11 mouse cellular contexts compared by ENCODE assay signal in genomic region chr12:112794356-112794816, GRCm38 (mm10). TPM values are rescaled to one million over a fixed set of nuclear protein-coding genes. Genes with fewer than 3 reads are reported as not detected.
A peak's percentile ranks its signal among the peaks of the same experiment; 100 is the strongest.
DNase-seq lines count a peak whose midpoint lies in the region; ATAC-seq and TF ChIP-seq lines count a peak whose summit lies in the region.
"Had no signal": no experiment of that assay in that cellular context is flagged by ENCODE, and none has a peak within 500 bp of the region (broad histone marks: within the 10 kb centered on the region; RNA-seq: fewer than 3 reads in every experiment).

No protein-coding gene starts in this region.

- TF ChIP-seq CTCF in cerebellum, adult 2 months (IDR thresholded peaks at IDR 0.05; ENCODE audit: borderline replicate concordance, insufficient read depth, low read depth, low read length), result no peak

- H3K9ac ChIP-seq in heart, embryonic 14.5 days (ENCODE audit: low read length), result no peak overlapping the region; the same call in 1 of the 2 replicates
- peak overlapping the region; percentile 34; the same call in 1 of the 2 replicates for H3K9ac ChIP-seq in neural tube, embryonic 13.5 days
- H3K9ac ChIP-seq in neural tube, embryonic 15.5 days (replicated peaks), result no peak overlapping the region
- H3K9ac ChIP-seq: embryonic facial prominence, embryonic 12.5 days; liver, postnatal 0 days had no signal

- no peak for TF ChIP-seq POLR2A in cerebellum, adult 2 months (IDR thresholded peaks at IDR 0.05; ENCODE audit: borderline replicate concordance, insufficient read depth, low read length)

- peaks cover 39 to 53% of the 10 kb centered on the region in 2 experiments for H3K4me1 ChIP-seq in heart, embryonic 14.5 days (ENCODE audit: control insufficient read depth in 2 of 2, insufficient read depth in 2 of 2, low read length in 2 of 2)
- H3K4me1 ChIP-seq in neural tube, embryonic 13.5 days (replicated peaks), result peaks cover 28% of the 10 kb centered on the region
- H3K4me1 ChIP-seq in neural tube, embryonic 15.5 days, result peaks cover 22% of the 10 kb centered on the region
- peaks cover 4% of the 10 kb centered on the region for H3K4me1 ChIP-seq in cerebellum, adult 2 months (ENCODE audit: control insufficient read depth, insufficient read depth, low read length)

- no peaks in the 10 kb centered on the region for H3K9me3 ChIP-seq in heart, embryonic 14.5 days (ENCODE audit: control insufficient read depth, low read length)
- no peaks in the 10 kb centered on the region for H3K9me3 ChIP-seq in neural tube, embryonic 13.5 days
- no peaks in the 10 kb centered on the region for H3K9me3 ChIP-seq in neural tube, embryonic 15.5 days (replicated peaks)
- H3K9me3 ChIP-seq: embryonic facial prominence, embryonic 12.5 days had no signal

- no peak overlapping the region for H3K4me3 ChIP-seq in heart, embryonic 14.5 days (ENCODE audit: control insufficient read depth in 1 of 2, insufficient read depth in 1 of 2, low read depth in 1 of 2, low read length in 2 of 2)
- no peak overlapping the region for H3K4me3 ChIP-seq in neural tube, embryonic 13.5 days
- no peak overlapping the region for H3K4me3 ChIP-seq in neural tube, embryonic 15.5 days (replicated peaks)
- H3K4me3 ChIP-seq in cerebellum, adult 2 months (replicated peaks; ENCODE audit: insufficient read depth, low read depth, low read length), result no peak overlapping the region
- H3K4me3 ChIP-seq: embryonic facial prominence, embryonic 12.5 days had no signal

- ATAC-seq in heart, embryonic 14.5 days (ENCODE audit: insufficient number of reproducible peaks, insufficient read depth, low FRiP score, low read depth), result 0 out of 2 replicates have a peak, but pooled peaks have one; percentile 1
- no peak for ATAC-seq in neural tube, embryonic 13.5 days (ENCODE audit: low read depth)
- no peak for ATAC-seq in neural tube, embryonic 15.5 days (ENCODE audit: low FRiP score)

- H3K36me3 ChIP-seq in heart, embryonic 14.5 days (ENCODE audit: control insufficient read depth, insufficient read depth, low read length), result no peaks in the 10 kb centered on the region
- H3K36me3 ChIP-seq in neural tube, embryonic 13.5 days, result no peaks in the 10 kb centered on the region
- H3K36me3 ChIP-seq in neural tube, embryonic 15.5 days, result no peaks in the 10 kb centered on the region
- H3K36me3 ChIP-seq: embryonic facial prominence, embryonic 12.5 days had no signal

- peak overlapping the region; percentile 52 to 75 for H3K27ac ChIP-seq in heart, embryonic 14.5 days (replicated peaks in 1 of 2; ENCODE audit: control insufficient read depth in 1 of 2, insufficient read depth in 1 of 2, low read depth in 2 of 2, low read length in 2 of 2)
- H3K27ac ChIP-seq in neural tube, embryonic 13.5 days (replicated peaks), result no peak overlapping the region
- H3K27ac ChIP-seq in neural tube, embryonic 15.5 days (replicated peaks), result no peak overlapping the region
- no peak overlapping the region for H3K27ac ChIP-seq in cerebellum, adult 2 months (ENCODE audit: insufficient read depth, low read length)
- H3K27ac ChIP-seq: embryonic facial prominence, embryonic 12.5 days; kidney, postnatal 0 days had no signal

- peak overlapping the region; percentile 44; the same call in 1 of the 2 replicates for H3K4me2 ChIP-seq in heart, embryonic 14.5 days (ENCODE audit: low read length)
- no peak overlapping the region for H3K4me2 ChIP-seq in neural tube, embryonic 13.5 days
- H3K4me2 ChIP-seq in neural tube, embryonic 15.5 days, result no peak overlapping the region
- H3K4me2 ChIP-seq: embryonic facial prominence, embryonic 12.5 days had no signal

- no peak for DNase-seq in heart, adult 18-20 months
- DNase-seq in fibroblast of lung, adult 2 months (ENCODE audit: low read depth), result peak; percentile 83
- DNase-seq in adrenal gland, postnatal 10 days, result no peak
- no peak for DNase-seq in cerebellum, adult 2 months
- DNase-seq: cerebellum, adult 11 months; liver, postnatal 0 days had no signal

- H3K27me3 ChIP-seq in heart, embryonic 14.5 days (ENCODE audit: control insufficient read depth, insufficient read depth, low read length), result no peaks in the 10 kb centered on the region
- peaks cover 7% of the 10 kb centered on the region; the same call in 1 of the 2 replicates for H3K27me3 ChIP-seq in neural tube, embryonic 13.5 days
- H3K27me3 ChIP-seq in neural tube, embryonic 15.5 days (replicated peaks), result peaks cover 11% of the 10 kb centered on the region; the same call in 1 of the 2 replicates
- H3K27me3 ChIP-seq in cerebellum, adult 2 months (ENCODE audit: control insufficient read depth, insufficient read depth, low read length), result no peaks in the 10 kb centered on the region

- WGBS in heart, embryonic 14.5 days, result 16% methylated on average over 7 of the region's 7 CpGs
- WGBS in neural tube, embryonic 13.5 days, result 32% methylated on average over 7 of the region's 7 CpGs
- 40% methylated on average over 7 of the region's 7 CpGs for WGBS in neural tube, embryonic 15.5 days
- 33% methylated on average over 7 of the region's 7 CpGs for WGBS in cerebellum, adult 2 months

RNA-seq across cellular contexts. Expression of gene Ahnak2, which starts 8.1 kb away (rescaled TPM):
- 1.9 and 3.1 TPM in 2 replicates for polyA plus RNA-seq in heart, embryonic 14.5 days (2014; fragmentation: Nextera tagmentation; extraction: Ambion mirVana)
- 10 to 100 TPM; 15.3 to 16.6 TPM for total RNA-seq in heart, adult 18-20 months (2021)
- polyA plus RNA-seq in neural tube, embryonic 13.5 days (2015; fragmentation: Nextera tagmentation; extraction: Ambion mirVana), result 2.8 and 2.9 TPM in 2 replicates
- 4.5 and 5.7 TPM in 2 replicates for polyA plus RNA-seq in neural tube, embryonic 15.5 days (2015; fragmentation: Nextera tagmentation; extraction: Ambion mirVana)
- 10 to 100 TPM in 1 of 2 experiments, 1 to 10 TPM in 1; 9.4 to 13.5 TPM for total RNA-seq in adrenal gland, postnatal 10 days (2021)
- 11.0 and 14.7 TPM in 2 replicates for polyA plus RNA-seq in cerebellum, adult 2 months (2012; rRNA removed)

RNA-seq across cellular contexts. Expression of gene Clba1, which starts 14.4 kb away (rescaled TPM):
- 7.1 and 7.9 TPM in 2 replicates for polyA plus RNA-seq in heart, embryonic 14.5 days (2014; fragmentation: Nextera tagmentation; extraction: Ambion mirVana)
- total RNA-seq in heart, adult 18-20 months (2021), result 1 to 10 TPM; 2.0 to 2.2 TPM
- 20.2 and 21.1 TPM in 2 replicates for polyA plus RNA-seq in neural tube, embryonic 13.5 days (2015; fragmentation: Nextera tagmentation; extraction: Ambion mirVana)
- 19.6 and 21.1 TPM in 2 replicates for polyA plus RNA-seq in neural tube, embryonic 15.5 days (2015; fragmentation: Nextera tagmentation; extraction: Ambion mirVana)
- 1 to 10 TPM; 4.4 to 5.1 TPM for total RNA-seq in adrenal gland, postnatal 10 days (2021)
- polyA plus RNA-seq in cerebellum, adult 2 months (2012; rRNA removed), result 6.5 and 7.6 TPM in 2 replicates

RNA-seq across cellular contexts. Expression of gene Pld4, which starts 33.9 kb away (rescaled TPM):
- 6.0 and 6.8 TPM in 2 replicates for polyA plus RNA-seq in heart, embryonic 14.5 days (2014; fragmentation: Nextera tagmentation; extraction: Ambion mirVana)
- 1 to 10 TPM; 6.0 to 7.8 TPM for total RNA-seq in heart, adult 18-20 months (2021)
- polyA plus RNA-seq in neural tube, embryonic 13.5 days (2015; fragmentation: Nextera tagmentation; extraction: Ambion mirVana), result 6.7 and 8.6 TPM in 2 replicates
- polyA plus RNA-seq in neural tube, embryonic 15.5 days (2015; fragmentation: Nextera tagmentation; extraction: Ambion mirVana), result 8.4 and 42.0 TPM in 2 replicates
- 10 to 100 TPM; 10.8 to 13.4 TPM for total RNA-seq in adrenal gland, postnatal 10 days (2021)
- polyA plus RNA-seq in cerebellum, adult 2 months (2012; rRNA removed), result 6.7 and 7.8 TPM in 2 replicates

RNA-seq across cellular contexts. Expression of gene Cdca4, which starts 34.8 kb away (rescaled TPM):
- polyA plus RNA-seq in heart, embryonic 14.5 days (2014; fragmentation: Nextera tagmentation; extraction: Ambion mirVana), result 40.4 and 42.0 TPM in 2 replicates
- total RNA-seq in heart, adult 18-20 months (2021), result 1 to 10 TPM; 5.1 to 5.6 TPM
- 46.9 and 56.1 TPM in 2 replicates for polyA plus RNA-seq in neural tube, embryonic 13.5 days (2015; fragmentation: Nextera tagmentation; extraction: Ambion mirVana)
- 30.3 and 48.6 TPM in 2 replicates for polyA plus RNA-seq in neural tube, embryonic 15.5 days (2015; fragmentation: Nextera tagmentation; extraction: Ambion mirVana)
- 10 to 100 TPM; 20.2 to 23.1 TPM for total RNA-seq in adrenal gland, postnatal 10 days (2021)
- 9.3 and 9.8 TPM in 2 replicates for polyA plus RNA-seq in cerebellum, adult 2 months (2012; rRNA removed)

Comparison
In these comparisons a context has a peak if more than half of its experiments do, and no peak if none do; other contexts are left out.
1. H3K27ac ChIP-seq: peak in heart, embryonic 14.5 days (2 of 2); none in neural tube, embryonic 13.5 days (single experiment), neural tube, embryonic 15.5 days (single experiment) and cerebellum, adult 2 months (single experiment).